Mouse (Mus musculus) neural tube, embryonic 15.5 days (tissue): ENCODE measurements at regions not wholly inside any gene's neighbourhood (a gene's known extent, or its start where the extent isn't known, plus 50 kb on each side); places are given as distances from the start of the nearest gene placed in this dataset.
A peak's percentile ranks its signal among the peaks of the same experiment; 100 is the strongest.

Experiments
- ATAC-seq: fragments of 200-750 bp; cut with Nextera tagmentation; 2 replicates; pipeline ENCODE4 v1.8.0; 2017; ENCODE audit warnings: mild to moderate bottlenecking, moderate TSS enrichment, moderate library complexity; ENCODE audit not compliant: low FRiP score
- H3K27ac ChIP-seq: fragments of 300-500 bp; sonication (generic); replicated peaks from 2 replicates; pipeline ENCODE4 v1.5.1; 2015; ENCODE audit warnings: mild to moderate bottlenecking, inconsistent platforms
- H3K27me3 ChIP-seq: fragments of 300-500 bp; sonication (generic); replicated peaks from 2 replicates; pipeline ENCODE4 v1.6.1; 2015; ENCODE audit warnings: inconsistent platforms
- H3K36me3 ChIP-seq: fragments of 300-500 bp; sonication (generic); 2 replicates; pipeline ENCODE4 v1.6.1; 2015; ENCODE audit warnings: inconsistent platforms
- H3K4me1 ChIP-seq: fragments of 300-500 bp; sonication (generic); 2 replicates; pipeline ENCODE4 v1.6.1; 2015; ENCODE audit warnings: inconsistent platforms
- H3K4me2 ChIP-seq: fragments of 300-500 bp; sonication (generic); 2 replicates; pipeline ENCODE4 v1.6.1; 2015; ENCODE audit warnings: inconsistent platforms, mild to moderate bottlenecking, moderate library complexity
- H3K4me3 ChIP-seq: fragments of 300-500 bp; sonication (generic); replicated peaks from 2 replicates; pipeline ENCODE4 v1.5.1; 2015; ENCODE audit warnings: mild to moderate bottlenecking, inconsistent platforms
- H3K9ac ChIP-seq: fragments of 300-500 bp; sonication (generic); replicated peaks from 2 replicates; pipeline ENCODE4 v1.6.1; 2015; ENCODE audit warnings: mild to moderate bottlenecking, inconsistent platforms
- H3K9me3 ChIP-seq: fragments of 300-500 bp; sonication (generic); replicated peaks from 2 replicates; pipeline ENCODE4 v1.6.1; 2016; ENCODE audit warnings: inconsistent platforms
- WGBS: fragments of 180-500 bp; shearing (Covaris S2); methylation state at CpG from one replicate; pipeline ENCODE4 v1.1.7; 2015; ENCODE audit warnings: mixed read lengths; 5-methylcytosine and 5-hydroxymethylcytosine counted together

- no peak overlapping the region for H3K4me3 ChIP-seq
- 42% methylated on average over 2 of the region's 2 CpGs for WGBS
- H3K9ac ChIP-seq = no peak overlapping the region
- H3K4me1 ChIP-seq = no peaks in the 10 kb centered on the region
- no peaks in the 10 kb centered on the region for H3K9me3 ChIP-seq
- ATAC-seq = no peak
- H3K36me3 ChIP-seq = no peaks in the 10 kb centered on the region
- no peak overlapping the region for H3K27ac ChIP-seq
- H3K4me2 ChIP-seq = no peak overlapping the region
- no peaks in the 10 kb centered on the region for H3K27me3 ChIP-seq
These were observed 525.4 kb upstream of the Vstm2b start for GRCm38 (mm10) chr7:40372713-40373112.

- Histone ChIP-seq H3K4me1 (no peaks in the 10 kb centered on the region), H3K9ac (no peak overlapping the region), H3K27ac (no peak overlapping the region), H3K9me3 (no peaks in the 10 kb centered on the region), H3K36me3 (no peaks in the 10 kb centered on the region), H3K4me3 (no peak overlapping the region), H3K4me2 (no peak overlapping the region), H3K27me3 (no peaks in the 10 kb centered on the region)
- ATAC-seq = no peak
- 66% methylated on average over 1 of the region's 1 CpGs for WGBS
These were observed 520.3 kb upstream of the Vstm2b start for GRCm38 (mm10) chr7:40377839-40378238.

DNA sequence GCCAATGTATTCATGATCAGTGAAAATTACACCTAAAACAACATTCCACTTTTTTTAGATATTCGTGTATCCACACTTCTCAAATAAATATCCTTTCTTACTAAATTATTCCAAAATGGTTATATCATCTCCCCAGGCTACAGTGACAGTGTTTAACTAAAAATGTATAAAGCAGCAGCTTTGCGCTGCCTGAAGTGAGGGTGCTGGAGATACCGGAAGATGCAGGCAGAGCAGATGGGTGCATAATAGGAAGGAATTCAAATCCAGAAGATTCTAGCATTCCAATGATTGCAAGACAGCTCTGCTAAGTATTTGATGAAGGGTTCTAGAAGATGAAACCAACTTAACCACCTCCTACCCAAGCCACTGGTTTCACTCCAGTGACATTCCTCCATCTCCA is 516.9 kb upstream of the Vstm2b start:
- H3K9ac ChIP-seq = no peak overlapping the region
- H3K36me3 ChIP-seq = no peaks in the 10 kb centered on the region
- H3K27me3 ChIP-seq = no peaks in the 10 kb centered on the region
- H3K4me1 ChIP-seq = no peaks in the 10 kb centered on the region
- 92% methylated on average over 3 of the region's 3 CpGs for WGBS
- H3K9me3 ChIP-seq = no peaks in the 10 kb centered on the region
- ATAC-seq = no peak
- no peak overlapping the region for H3K4me3 ChIP-seq
- H3K4me2 ChIP-seq = no peak overlapping the region
- H3K27ac ChIP-seq = no peak overlapping the region

DNA sequence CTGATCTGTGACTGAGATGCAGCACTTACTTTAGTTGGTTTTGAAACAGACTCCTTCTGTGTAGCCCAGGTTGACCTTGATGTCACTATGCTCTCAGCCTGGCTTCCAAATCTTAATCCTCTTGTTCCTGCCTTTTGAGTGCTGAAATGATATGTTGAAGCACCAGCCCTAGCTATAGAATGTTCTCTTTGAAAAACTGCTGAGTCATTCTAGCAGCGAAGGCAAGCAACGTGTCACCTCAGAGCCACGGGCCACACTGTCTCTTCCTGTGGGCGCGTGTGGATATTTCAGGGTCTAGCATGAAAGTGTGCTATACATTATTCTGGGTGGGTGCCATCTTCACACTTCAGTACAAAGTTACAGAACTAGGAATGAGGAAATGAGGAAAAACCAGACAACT is 510.0 kb upstream of the Vstm2b start:
- no peaks in the 10 kb centered on the region for H3K27me3 ChIP-seq
- H3K4me1 ChIP-seq = peaks cover 12% of the 10 kb centered on the region
- no peak overlapping the region for H3K4me2 ChIP-seq
- ATAC-seq = no peak
- H3K9ac ChIP-seq = no peak overlapping the region
- 93% methylated on average over 5 of the region's 5 CpGs for WGBS
- H3K4me3 ChIP-seq = no peak overlapping the region
- no peaks in the 10 kb centered on the region for H3K36me3 ChIP-seq
- no peak overlapping the region for H3K27ac ChIP-seq
- no peaks in the 10 kb centered on the region for H3K9me3 ChIP-seq

GRCm38 (mm10) chr7:40389795-40390194 is 508.3 kb upstream of the Vstm2b start:
- Histone ChIP-seq H3K36me3 (no peaks in the 10 kb centered on the region), H3K27me3 (no peaks in the 10 kb centered on the region), H3K4me3 (no peak overlapping the region), H3K27ac (no peak overlapping the region), H3K9ac (no peak overlapping the region), H3K4me2 (no peak overlapping the region), H3K9me3 (no peaks in the 10 kb centered on the region), H3K4me1 (peaks cover 12% of the 10 kb centered on the region)
- ATAC-seq = no peak
- WGBS = 42% methylated on average over 3 of the region's 3 CpGs

DNA sequence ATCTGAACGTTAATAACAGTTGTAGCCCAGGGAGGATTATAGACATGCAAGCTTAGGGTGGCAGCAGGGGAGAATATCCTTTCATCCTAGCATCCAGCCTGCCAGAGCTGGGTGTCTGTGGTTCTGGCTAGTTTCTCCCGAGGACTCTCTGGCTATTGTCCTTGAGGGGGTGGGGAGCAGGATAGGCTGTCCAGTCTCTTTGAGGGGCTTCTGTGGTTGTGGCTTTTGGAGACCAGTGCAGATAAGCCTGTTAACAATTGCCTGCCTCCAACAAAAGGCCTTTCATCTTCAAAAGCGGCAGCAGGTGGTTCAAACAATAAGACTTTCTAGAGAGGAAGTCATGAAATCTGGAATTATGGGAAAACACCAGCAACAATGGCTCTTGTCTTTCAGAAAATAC is 507.2 kb upstream of the Vstm2b start:
- 6% methylated on average over 3 of the region's 3 CpGs for WGBS
- Histone ChIP-seq H3K9me3 (no peaks in the 10 kb centered on the region), H3K27ac (no peak overlapping the region), H3K36me3 (no peaks in the 10 kb centered on the region), H3K4me3 (no peak overlapping the region), H3K4me2 (no peak overlapping the region), H3K27me3 (no peaks in the 10 kb centered on the region), H3K4me1 (peaks cover 12% of the 10 kb centered on the region), H3K9ac (no peak overlapping the region)
- peak; percentile 35; the same call in 1 of the 2 replicates for ATAC-seq

DNA sequence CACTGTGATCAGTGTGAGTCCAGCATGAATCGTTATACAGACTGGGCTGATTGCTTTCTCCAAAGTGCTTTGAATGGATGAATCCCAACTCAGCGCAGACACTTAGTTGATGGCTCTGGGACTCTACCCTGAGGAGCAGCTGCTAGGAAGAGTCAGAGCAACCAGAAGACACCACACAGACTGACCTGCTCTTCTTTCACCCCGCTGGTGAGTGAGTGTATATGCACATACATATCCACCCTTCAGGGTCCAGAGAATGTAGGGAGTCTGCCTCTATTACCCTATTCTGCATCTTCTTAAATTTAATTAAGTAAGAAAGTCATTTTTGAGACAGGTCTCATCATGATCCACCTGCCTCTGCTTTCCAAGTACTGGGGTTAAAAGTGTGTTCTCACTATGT is 506.5 kb upstream of the Vstm2b start:
- no peak for ATAC-seq

GRCm38 (mm10) chr7:40392207-40392606 is 505.9 kb upstream of the Vstm2b start:
- H3K36me3 ChIP-seq = no peaks in the 10 kb centered on the region
- peak; percentile 70; the same call in 1 of the 2 replicates for ATAC-seq
- peaks cover 12% of the 10 kb centered on the region for H3K4me1 ChIP-seq
- H3K27me3 ChIP-seq = no peaks in the 10 kb centered on the region
- 15% methylated on average over 3 of the region's 3 CpGs for WGBS
- H3K4me2 ChIP-seq = no peak overlapping the region
- H3K9ac ChIP-seq = no peak overlapping the region
- H3K9me3 ChIP-seq = no peaks in the 10 kb centered on the region
- no peak overlapping the region for H3K4me3 ChIP-seq
- no peak overlapping the region for H3K27ac ChIP-seq

More for the DNA sequence above, 506.5 kb upstream of the Vstm2b start:
- whole genome bisulfite sequencing = 33% methylated on average over 3 of the region's 3 CpGs
- Histone ChIP-seq H3K9ac (no peak overlapping the region), H3K27me3 (no peaks in the 10 kb centered on the region), H3K4me3 (no peak overlapping the region), H3K9me3 (no peaks in the 10 kb centered on the region), H3K36me3 (no peaks in the 10 kb centered on the region), H3K4me1 (peaks cover 12% of the 10 kb centered on the region), H3K4me2 (no peak overlapping the region), H3K27ac (no peak overlapping the region)

DNA sequence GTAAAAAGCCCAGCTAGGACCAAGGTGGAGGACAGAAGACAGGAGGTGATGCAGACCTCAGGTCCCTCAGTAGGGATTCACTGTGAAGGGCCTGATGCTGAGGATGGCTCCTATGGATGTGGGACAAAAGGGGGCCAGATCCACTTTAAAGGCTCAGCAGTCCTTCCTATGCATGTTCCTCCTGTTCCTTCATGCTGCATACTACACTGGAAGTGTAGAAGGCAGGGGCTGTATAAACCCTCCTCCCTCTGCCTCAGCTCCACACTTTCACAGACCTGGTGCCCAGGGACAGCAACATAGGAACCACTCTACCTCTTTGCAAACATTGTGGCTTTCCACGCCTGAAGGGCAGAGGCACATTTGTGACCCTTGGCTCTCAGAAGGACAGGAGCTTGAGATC is 505.4 kb upstream of the Vstm2b start:
- no peak overlapping the region for H3K27ac ChIP-seq
- no peaks in the 10 kb centered on the region for H3K36me3 ChIP-seq
- no peak overlapping the region for H3K4me2 ChIP-seq
- no peak overlapping the region for H3K4me3 ChIP-seq
- H3K9me3 ChIP-seq = no peaks in the 10 kb centered on the region
- WGBS = 80% methylated on average over 1 of the region's 1 CpGs
- no peaks in the 10 kb centered on the region for H3K27me3 ChIP-seq
- ATAC-seq = no peak
- H3K9ac ChIP-seq = no peak overlapping the region
- peaks cover 12% of the 10 kb centered on the region for H3K4me1 ChIP-seq

- Histone ChIP-seq H3K27ac (no peak overlapping the region), H3K4me3 (no peak overlapping the region), H3K27me3 (no peaks in the 10 kb centered on the region), H3K4me1 (no peaks in the 10 kb centered on the region), H3K9me3 (no peaks in the 10 kb centered on the region), H3K9ac (no peak overlapping the region), H3K36me3 (no peaks in the 10 kb centered on the region), H3K4me2 (no peak overlapping the region)
- 64% methylated on average over 5 of the region's 5 CpGs for WGBS
- ATAC-seq = no peak
These were observed 499.9 kb upstream of the Vstm2b start for GRCm38 (mm10) chr7:40398266-40398665.

GRCm38 (mm10) chr7:40419332-40419731 is 478.8 kb upstream of the Vstm2b start:
- no peaks in the 10 kb centered on the region for H3K36me3 ChIP-seq
- H3K4me2 ChIP-seq = no peak overlapping the region
- WGBS = 79% methylated on average over 2 of the region's 2 CpGs
- no peak overlapping the region for H3K27ac ChIP-seq
- no peaks in the 10 kb centered on the region for H3K4me1 ChIP-seq
- H3K9ac ChIP-seq = no peak overlapping the region
- ATAC-seq = no peak
- no peak overlapping the region for H3K4me3 ChIP-seq
- H3K9me3 ChIP-seq = no peaks in the 10 kb centered on the region
- H3K27me3 ChIP-seq = no peaks in the 10 kb centered on the region

DNA sequence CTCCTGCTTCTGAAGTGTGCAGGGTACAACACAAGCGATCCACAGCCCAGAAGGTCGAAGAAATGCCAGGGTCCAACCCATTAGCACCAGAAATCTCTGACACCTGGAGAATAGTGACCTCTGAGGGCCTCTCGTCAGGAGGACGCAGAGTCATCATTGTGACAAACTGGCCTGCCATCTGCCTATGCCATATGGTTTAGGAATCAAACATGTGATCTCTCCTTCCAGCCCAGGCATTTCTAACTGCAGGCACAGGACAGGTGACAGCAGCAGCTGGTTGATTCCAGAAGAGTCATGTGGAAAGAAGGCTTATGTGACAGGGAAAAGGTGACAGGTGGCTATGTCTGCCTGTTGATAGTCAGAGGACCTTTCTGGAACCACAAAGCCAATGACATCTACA is 476.0 kb upstream of the Vstm2b start:
- ATAC-seq = no peak
- WGBS = 78% methylated on average over 4 of the region's 4 CpGs

GRCm38 (mm10) chr7:40429416-40429815 is 468.7 kb upstream of the Vstm2b start:
- no peak overlapping the region for H3K4me3 ChIP-seq
- WGBS = 93% methylated on average over 2 of the region's 2 CpGs
- no peaks in the 10 kb centered on the region for H3K36me3 ChIP-seq
- H3K9ac ChIP-seq = no peak overlapping the region
- no peak overlapping the region for H3K27ac ChIP-seq
- ATAC-seq = no peak
- H3K4me1 ChIP-seq = no peaks in the 10 kb centered on the region
- no peaks in the 10 kb centered on the region for H3K9me3 ChIP-seq
- H3K27me3 ChIP-seq = no peaks in the 10 kb centered on the region
- H3K4me2 ChIP-seq = no peak overlapping the region

More for the DNA sequence above, 476.0 kb upstream of the Vstm2b start:
- Histone ChIP-seq H3K4me2 (no peak overlapping the region), H3K4me3 (no peak overlapping the region), H3K27me3 (no peaks in the 10 kb centered on the region), H3K4me1 (no peaks in the 10 kb centered on the region), H3K9ac (no peak overlapping the region), H3K36me3 (no peaks in the 10 kb centered on the region), H3K9me3 (no peaks in the 10 kb centered on the region), H3K27ac (no peak overlapping the region)
